Mouse (Mus musculus) 3134 (cell line): Measurements from ENCODE around the gene Gm5861.
"Not testable (repeated sequence)": the region's sequence is repeated elsewhere in the genome, so short reads cannot be mapped to it uniquely, and the experiment has no call there.

Source experiments
- DNase-seq: peaks from one replicate; pipeline ENCODE4 v3.0.0-alpha.2; 2011; ENCODE audit warnings: low spot score; ENCODE audit not compliant: insufficient read length; ENCODE audit errors: extremely low read depth

The Gm5861 gene

GRCm38 (mm10) chr5:11182772-11183171 is at the start of gene Gm5861:
Gene Gm5861 (plus strand): TSS chr5:11183072.
- DNase-seq, result not testable (repeated sequence)

GRCm38 (mm10) chr5:11138031-11138430 is 44.8 kb upstream of the Gm5861 start:
- not testable (repeated sequence) for DNase-seq
